Mouse (Mus musculus) left cerebral cortex, postnatal 4 days (tissue): ENCODE measurements around the gene H2-K1. TPM values are rescaled to one million over a fixed set of nuclear protein-coding genes. Genes with fewer than 3 reads are reported as not detected.
A peak's percentile ranks its signal among the peaks of the same experiment; 100 is the strongest.
"Not testable (repeated sequence)": the region's sequence is repeated elsewhere in the genome, so short reads cannot be mapped to it uniquely, and the experiment has no call there.

Experiments used
- DNase-seq: peaks from one replicate; pipeline ENCODE4 v3.0.0-alpha.2; 2022
- intact Hi-C: fragments of 180-260 bp; cut with DNase I; formaldehyde crosslinking; loops from one replicate; pipeline ENCODE4 v1.15.1; 2025
- total RNA-seq, 2 experiments: library from RNA; stranded (reverse); gene quantifications; 2 replicates each; pipeline ENCODE4 v1.2.3; 2021

Gene H2-K1
- total RNA-seq, 2 experiments from 2014 or later = 8.2 to 13.8 TPM

- no peak for DNase-seq
Observed at GRCm38 (mm10) chr17:34028501-34029149, 28.5 kb upstream of the H2-K1 start.

GRCm38 (mm10) chr17:34027656-34028223, 27.6 kb upstream of the H2-K1 start, which contains the start of gene H2-Ke6:
H2-Ke6 (minus strand) TSS chr17:34028060.
- intact Hi-C loops = no loop called here
- DNase-seq = peak; percentile 95

More at GRCm38 (mm10) chr17:34028501-34029149, 28.5 kb upstream of the H2-K1 start:
- intact Hi-C loops = no loop called here

GRCm38 (mm10) chr17:34026917-34027655, 26.9 kb upstream of the H2-K1 start:
- intact Hi-C loops = no loop called here
- peak; percentile 51 for DNase-seq

- DNase-seq = no peak
- intact Hi-C loops = no loop called here
Observed at GRCm38 (mm10) chr17:34026221-34026620, 26.1 kb upstream of the H2-K1 start.

GRCm38 (mm10) chr17:34025756-34026151, 25.6 kb upstream of the H2-K1 start:
- intact Hi-C loops = no loop called here
- DNase-seq = peak; percentile 73

- no peak for DNase-seq
- intact Hi-C loops = loop anchor here (5.0 kb wide), 1 partner anchor 68 kb away; the partner anchor contains the start of genes Rps18 and Vps52
Observed at GRCm38 (mm10) chr17:34024861-34025755, 25.0 kb upstream of the H2-K1 start.

GRCm38 (mm10) chr17:34024317-34024821, 24.2 kb upstream of the H2-K1 start, which contains the start of gene Ring1:
Ring1 (minus strand) TSS chr17:34024680.
- intact Hi-C loops = loop anchor here (5.0 kb wide), 1 partner anchor 67 kb away; the partner anchor contains the start of genes Rps18 and Vps52

GRCm38 (mm10) chr17:34023678-34024077, 23.5 kb upstream of the H2-K1 start:
- intact Hi-C loops = loop anchor here (5.0 kb wide), 1 partner anchor 66 kb away; the partner anchor contains the start of genes Rps18 and Vps52
- DNase-seq = no peak

More at GRCm38 (mm10) chr17:34024317-34024821, 24.2 kb upstream of the H2-K1 start, which contains the start of gene Ring1:
- peak; percentile 92 for DNase-seq

GRCm38 (mm10) chr17:34022987-34023386, 22.8 kb upstream of the H2-K1 start:
- intact Hi-C loops = loop anchor here (5.0 kb wide), 1 partner anchor 66 kb away; the partner anchor contains the start of genes Rps18 and Vps52
- DNase-seq = no peak

- intact Hi-C loops = loop anchor here (5.0 kb wide), 1 partner anchor 65 kb away; the partner anchor contains the start of genes Rps18 and Vps52
- DNase-seq = no peak
Observed at GRCm38 (mm10) chr17:34022414-34022783, 22.3 kb upstream of the H2-K1 start.

GRCm38 (mm10) chr17:34021539-34022413, 21.6 kb upstream of the H2-K1 start:
- intact Hi-C loops = loop anchor here (5.0 kb wide), 1 partner anchor 64 kb away; the partner anchor contains the start of genes Rps18 and Vps52
- no peak for DNase-seq

GRCm38 (mm10) chr17:34013436-34013835, 13.3 kb upstream of the H2-K1 start:
- DNase-seq = no peak
- intact Hi-C loops = no loop called here

GRCm38 (mm10) chr17:34010156-34010555, 10.0 kb upstream of the H2-K1 start:
- no peak for DNase-seq
- intact Hi-C loops = no loop called here

GRCm38 (mm10) chr17:34006570-34006969, 6.4 kb upstream of the H2-K1 start:
- intact Hi-C loops = no loop called here

GRCm38 (mm10) chr17:34003426-34003825, 3.3 kb upstream of the H2-K1 start:
- peak; percentile 47 for DNase-seq
- intact Hi-C loops = no loop called here

More at GRCm38 (mm10) chr17:34006570-34006969, 6.4 kb upstream of the H2-K1 start:
- no peak for DNase-seq

GRCm38 (mm10) chr17:34000796-34001195, 649 bp upstream of the H2-K1 start:
- DNase-seq, intact Hi-C loops: not testable (repeated sequence)

- intact Hi-C loops = loop anchor here (5.0 kb wide), 1 partner anchor 1293 kb away; no protein-coding TSS in a partner anchor
- no peak for DNase-seq
Observed at GRCm38 (mm10) chr17:33999341-34000149, 602 bp downstream of the H2-K1 start.

- DNase-seq = not testable (repeated sequence)
- intact Hi-C loops = loop anchor here (5.0 kb wide), 1 partner anchor 1294 kb away; no protein-coding TSS in a partner anchor
Observed at GRCm38 (mm10) chr17:33998697-33999096, 1.4 kb downstream of the H2-K1 start.
